Mouse (Mus musculus) ES-Bruce4 (cell line): ENCODE measurements around the gene Gpr132.

ENCODE experiments used
- CTCF ChIP-seq: IDR thresholded peaks from one replicate; pipeline ENCODE4 v1.8.1; 2011; ENCODE audit warnings: low read depth, low read length
- POLR2A ChIP-seq: IDR thresholded peaks from one replicate; pipeline ENCODE4 v1.8.1; 2011; ENCODE audit warnings: low read length; ENCODE audit not compliant: insufficient read depth

DNA sequence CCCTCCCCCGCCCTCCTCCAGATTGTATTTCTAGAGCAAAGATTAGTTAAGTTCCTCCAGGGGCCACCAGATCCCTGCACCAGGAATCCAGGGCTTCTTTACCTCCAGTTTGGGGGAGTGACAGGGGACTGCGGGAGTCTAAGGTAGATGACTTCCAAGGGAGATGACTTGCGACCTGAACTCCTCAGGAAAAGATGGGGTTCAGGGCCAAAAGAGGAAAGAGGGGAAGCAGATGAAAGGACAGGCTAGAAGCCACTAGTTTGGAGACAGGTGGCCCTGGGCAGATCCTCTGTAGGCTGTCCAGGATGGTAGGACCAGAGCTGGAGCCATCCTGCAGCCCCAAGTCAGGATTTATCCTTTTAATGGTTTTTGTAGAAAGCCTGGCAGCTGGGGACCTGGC is 65.1 kb downstream of the Gpr132 start:
- TF ChIP-seq POLR2A (no peak), CTCF (no peak)
